Mouse (Mus musculus) ES-E14 (cell line): ENCODE measurements around the gene Ankmy1. TPM values are rescaled to one million over a fixed set of nuclear protein-coding genes. Genes with fewer than 3 reads are reported as not detected.

ENCODE experiments used
- DNase-seq: peaks from one replicate; pipeline ENCODE4 v3.0.0-alpha.2; 2013; ENCODE audit warnings: low read depth, low spot score
- H3K27ac ChIP-seq: 2 replicates; pipeline ENCODE4 v1.5.1; 2012; ENCODE audit warnings: low read depth, mild to moderate bottlenecking, low read length, moderate library complexity, mixed read lengths; ENCODE audit not compliant: poor library complexity, insufficient read depth, severe bottlenecking
- H3K36me3 ChIP-seq: 2 replicates; pipeline ENCODE4 v1.6.1; 2012; ENCODE audit warnings: mild to moderate bottlenecking, low read length, moderate library complexity, mixed read lengths; ENCODE audit not compliant: control insufficient read depth, poor library complexity, insufficient read depth, severe bottlenecking
- H3K4me1 ChIP-seq, 2 experiments: fragments of 150-350 bp in 1 of 2; sonication (generic) in 1 of 2; 2 replicates each; pipeline ENCODE4 v1.6.1; 2012; ENCODE audit warnings: low read length in 2 of 2, mild to moderate bottlenecking in 1 of 2, mixed read lengths in 1 of 2; ENCODE audit not compliant: control insufficient read depth in 2 of 2, insufficient read depth in 2 of 2, poor library complexity in 1 of 2
- H3K4me3 ChIP-seq, 2 experiments: fragments of 150-350 bp in 1 of 2; sonication (generic) in 1 of 2; 2 replicates each; pipeline ENCODE4 v1.5.1; 2012; ENCODE audit warnings: low read length in 2 of 2, low read depth in 1 of 2, mild to moderate bottlenecking in 1 of 2, mixed read lengths in 1 of 2; ENCODE audit not compliant: insufficient read depth in 1 of 2, poor library complexity in 1 of 2, severe bottlenecking in 1 of 2
- H3K9ac ChIP-seq: 2 replicates; pipeline ENCODE4 v1.6.1; 2012; ENCODE audit warnings: low read depth, mild to moderate bottlenecking, low read length, mixed read lengths; ENCODE audit not compliant: poor library complexity, insufficient read depth, severe bottlenecking
- H3K9me3 ChIP-seq: fragments of 150-350 bp; sonication (generic); 2 replicates; pipeline ENCODE4 v1.6.1; 2012; ENCODE audit warnings: low read depth, mild to moderate bottlenecking, low read length; ENCODE audit not compliant: control insufficient read depth, insufficient read depth
- CHD2 ChIP-seq: IDR thresholded peaks from 2 replicates; pipeline ENCODE4 v1.6.1; 2014; ENCODE audit warnings: mild to moderate bottlenecking, low read depth, low read length, inconsistent platforms
- HCFC1 ChIP-seq: IDR thresholded peaks from 2 replicates; pipeline ENCODE4 v1.6.1; 2012; ENCODE audit warnings: low read length, inconsistent platforms, borderline replicate concordance; ENCODE audit not compliant: insufficient read depth
- MAFK ChIP-seq: IDR thresholded peaks from 2 replicates; pipeline ENCODE4 v1.6.1; 2014; ENCODE audit warnings: mild to moderate bottlenecking, low read depth, low read length, inconsistent platforms; ENCODE audit not compliant: insufficient read depth
- ZC3H11A ChIP-seq: IDR thresholded peaks from 2 replicates; pipeline ENCODE4 v1.6.1; 2012; ENCODE audit warnings: low read depth, mild to moderate bottlenecking, inconsistent platforms, low read length, borderline replicate concordance
- ZNF384 ChIP-seq: IDR thresholded peaks from 2 replicates; pipeline ENCODE4 v1.6.1; 2012; ENCODE audit warnings: low read depth, low read length, inconsistent platforms
- in situ Hi-C, 2 experiments: fragments of 600-800 bp; cut with MboI; formaldehyde crosslinking; loops; one replicate each; pipeline ENCODE4 v1.15.1; 2025; ENCODE audit warnings: low sequenced_read_pairs in 2 of 2, inconsistent platforms in 1 of 2; ENCODE audit not compliant: unreplicated experiment in 2 of 2
- total RNA-seq: library from RNA; depleted of rRNA; stranded (reverse); fragments of 300-350 nt; gene quantifications from 2 replicates; pipeline ENCODE4 v1.2.3, GENCODE M21; 2012

The Ankmy1 gene
- total RNA-seq, 1 experiment = 0.71 TPM

DNA sequence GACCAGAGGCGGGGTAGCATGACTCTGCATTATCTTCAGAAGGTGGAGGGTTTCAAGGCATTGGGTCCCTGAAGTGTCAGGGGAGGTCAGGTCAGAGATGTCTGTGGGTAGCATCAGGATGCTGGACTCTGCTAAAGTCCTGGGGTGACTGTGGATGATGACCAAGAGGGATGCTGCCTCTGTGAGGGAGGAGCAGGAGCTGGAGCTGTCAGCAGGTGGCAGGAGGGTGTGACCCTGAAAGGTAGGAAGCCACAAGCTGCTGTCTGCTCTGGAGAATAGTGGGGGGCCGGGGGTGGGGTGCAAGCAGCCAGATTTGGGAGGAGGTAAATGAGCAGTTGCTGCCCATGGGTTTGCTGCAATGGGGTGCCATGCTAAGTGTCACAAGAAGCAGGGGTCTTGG lies 53.2 kb downstream of the Ankmy1 start:
- Histone ChIP-seq H3K4me3 (no peak overlapping the region), H3K9me3 (no peaks in the 10 kb centered on the region), H3K36me3 (peaks cover 6% of the 10 kb centered on the region; the same call in 1 of the 2 replicates), H3K9ac (no peak overlapping the region), H3K4me1 (peaks cover 0 to 22% of the 10 kb centered on the region in 2 experiments; a peak in 2 of 4 replicates), H3K27ac (no peak overlapping the region)
- in situ Hi-C loops = no loop called here
- DNase-seq = no peak
- TF ChIP-seq MAFK (0 out of 2 replicates have a peak, but pooled peaks have one; percentile 15), HCFC1 (no peak), ZC3H11A (no peak), ZNF384 (no peak), CHD2 (no peak)

DNA sequence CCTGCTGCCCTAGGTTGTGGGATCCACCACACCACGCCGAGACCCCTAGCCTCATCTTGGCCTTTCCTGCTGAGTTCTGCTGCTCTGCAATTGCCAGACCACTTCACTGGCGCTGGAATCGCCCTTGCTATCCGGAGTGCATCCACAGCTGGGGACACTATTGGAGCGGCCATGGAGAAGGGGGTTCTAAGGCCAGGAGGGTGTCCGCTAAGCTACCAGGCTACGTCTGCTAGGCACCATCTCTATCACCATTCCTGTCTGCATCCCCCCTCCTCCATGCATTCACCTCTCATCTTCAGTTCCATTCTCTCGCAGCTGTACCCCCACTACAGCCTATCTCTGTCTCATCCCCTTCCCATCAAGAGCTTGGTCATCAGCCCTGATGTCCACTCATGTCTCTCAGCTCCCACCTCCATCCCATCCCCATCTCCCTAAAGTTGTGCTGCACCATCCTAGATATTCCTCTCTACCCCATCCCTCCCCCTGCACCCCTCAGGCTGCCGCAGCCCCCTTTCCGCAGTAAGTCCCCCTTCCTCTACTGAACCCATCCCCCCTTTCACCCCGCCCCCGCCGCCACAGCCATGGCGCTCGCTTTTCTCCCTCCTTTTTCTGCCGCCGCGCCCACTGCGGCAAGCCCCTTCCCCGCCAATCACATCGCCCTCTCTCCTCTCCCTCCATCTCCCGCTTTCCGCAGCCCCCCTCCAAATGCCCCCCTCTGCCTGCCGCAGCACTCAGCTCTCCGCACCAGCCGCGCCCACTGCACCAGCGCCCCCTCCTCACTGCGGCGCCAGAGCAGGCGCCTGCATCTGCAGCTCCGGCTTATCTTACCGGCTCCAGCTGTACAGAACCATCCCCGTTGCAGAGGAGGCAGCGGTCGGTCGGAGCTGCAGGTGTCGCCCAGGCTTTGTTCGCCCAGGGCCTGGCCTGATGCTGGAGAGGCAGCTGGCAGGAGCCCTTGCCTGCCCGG lies 54.5 kb downstream of the Ankmy1 start:
- no peaks in the 10 kb centered on the region for H3K9me3 ChIP-seq
- no peak overlapping the region for H3K9ac ChIP-seq
- no peak for DNase-seq
- H3K4me3 ChIP-seq = peak overlapping the region; percentile 26 to 53; a peak in 3 of 4 replicates
- TF ChIP-seq HCFC1 = no peak
- TF ChIP-seq ZNF384 = no peak
- TF ChIP-seq CHD2 = no peak
- no peak for TF ChIP-seq ZC3H11A
- no peak for TF ChIP-seq MAFK
- in situ Hi-C loops = no loop called here
- H3K4me1 ChIP-seq = peaks cover 0 to 22% of the 10 kb centered on the region in 2 experiments; a peak in 2 of 4 replicates
- no peak overlapping the region for H3K27ac ChIP-seq
- H3K36me3 ChIP-seq = peaks cover 6% of the 10 kb centered on the region; the same call in 1 of the 2 replicates

- DNase-seq = no peak
- Histone ChIP-seq H3K27ac (no peak overlapping the region), H3K9ac (no peak overlapping the region), H3K9me3 (no peaks in the 10 kb centered on the region), H3K4me3 (no peak overlapping the region), H3K36me3 (peaks cover 4% of the 10 kb centered on the region; the same call in 1 of the 2 replicates), H3K4me1 (peaks cover 0 to 25% of the 10 kb centered on the region in 2 experiments; a peak in 2 of 4 replicates)
- in situ Hi-C loops = no loop called here
- TF ChIP-seq ZNF384 (no peak), ZC3H11A (no peak), MAFK (no peak), HCFC1 (no peak), CHD2 (no peak)
Measured at GRCm38 (mm10) chr1:92845889-92846288, 56.8 kb downstream of the Ankmy1 start.

- no peak for TF ChIP-seq CHD2
- no peak for TF ChIP-seq ZC3H11A
- no peak for TF ChIP-seq MAFK
- TF ChIP-seq ZNF384 = no peak
- no peak for TF ChIP-seq HCFC1
- DNase-seq = no peak
- H3K9ac ChIP-seq = no peak overlapping the region
- no peaks in the 10 kb centered on the region for H3K36me3 ChIP-seq
- in situ Hi-C loops = no loop called here
- no peaks in the 10 kb centered on the region for H3K9me3 ChIP-seq
- H3K4me1 ChIP-seq = peaks cover 0 to 3% of the 10 kb centered on the region in 2 experiments; a peak in 1 of 4 replicates
- H3K4me3 ChIP-seq = no peak overlapping the region
- H3K27ac ChIP-seq = no peak overlapping the region
Measured at GRCm38 (mm10) chr1:92841427-92841826, 61.3 kb downstream of the Ankmy1 start.
